Mouse (Mus musculus): ENCODE data around the gene Camk2d. TPM values are rescaled to one million over a fixed set of nuclear protein-coding genes. Genes with fewer than 3 reads are reported as not detected.
A peak's percentile ranks its signal among the peaks of the same experiment; 100 is the strongest.

The Camk2d gene
- total and polyA plus RNA-seq, 3 experiments, result 66.1 to 80.4 (median 77.3) TPM

- in situ Hi-C loops (cut with MboI; ENCODE audit: low pct_ligation_motif_present, low pct_unique_long_range_greater_than_20kb, low sequenced_read_pairs), result no loop called here
- peaks cover 13% of the 10 kb centered on the region for H3K79me2 ChIP-seq (replicated peaks; ENCODE audit: control insufficient read depth, extremely low read depth, insufficient read depth, poor library complexity, severe bottlenecking)
- no peak overlapping the region for H3K27ac ChIP-seq (ENCODE audit: insufficient read depth, low read depth)
- DNase-seq (ENCODE audit: extremely low read depth), result no peak
- no peaks in the 10 kb centered on the region for H3K27me3 ChIP-seq (replicated peaks)
- no peaks in the 10 kb centered on the region for H3K9me3 ChIP-seq (replicated peaks; ENCODE audit: low read length)
- no peak overlapping the region for H3K4me2 ChIP-seq (ENCODE audit: insufficient read depth, low read depth, poor library complexity, severe bottlenecking)
- dilution Hi-C loops (cut with MboI; ENCODE audit: extremely low pct_ligation_motif_present, extremely low pct_unique_long_range_greater_than_20kb, low sequenced_read_pairs), result no loop called here
- TF ChIP-seq KAT2A (IDR thresholded peaks at IDR 0.05; ENCODE audit: insufficient replicate concordance, low read length) (no peak), ZNF384 (IDR thresholded peaks at IDR 0.05; ENCODE audit: low read depth, low read length) (no peak), ZMIZ1 (IDR thresholded peaks at IDR 0.05; ENCODE audit: low read depth, low read length) (no peak), TBP (conservative IDR thresholded peaks at IDR 0.05; ENCODE audit: low read depth, low read length) (no peak), MAX (IDR thresholded peaks at IDR 0.05; ENCODE audit: low read length) (no peak; the same call in 1 of the 2 replicates)
- no peak overlapping the region for H3K9ac ChIP-seq (ENCODE audit: insufficient read depth, low read depth)
- H3K36me3 ChIP-seq (replicated peaks in 1 of 2; ENCODE audit: control insufficient read depth in 1 of 2, insufficient read depth in 1 of 2, low read length in 1 of 2), result peaks cover 4 to 33% of the 10 kb centered on the region in 2 experiments
- H3K4me3 ChIP-seq (replicated peaks in 1 of 3; ENCODE audit: low read depth in 2 of 3, low read length in 2 of 3, poor library complexity in 1 of 3), result no peak overlapping the region
- peaks cover 14 to 53% of the 10 kb centered on the region in 2 experiments for H3K4me1 ChIP-seq (ENCODE audit: control insufficient read depth in 1 of 2, insufficient read depth in 2 of 2)
Measured at GRCm38 (mm10) chr3:126764745-126765144, 168.6 kb downstream of the Camk2d start.

- Histone ChIP-seq H3K27me3 (replicated peaks) (no peaks in the 10 kb centered on the region), H3K4me2 (ENCODE audit: insufficient read depth, low read depth, poor library complexity, severe bottlenecking) (peak overlapping the region; percentile 99), H3K79me2 (replicated peaks; ENCODE audit: control insufficient read depth, extremely low read depth, insufficient read depth, poor library complexity, severe bottlenecking) (peaks cover 6% of the 10 kb centered on the region), H3K4me1 (ENCODE audit: control insufficient read depth in 1 of 2, insufficient read depth in 2 of 2) (peaks cover 9 to 39% of the 10 kb centered on the region in 2 experiments), H3K9ac (ENCODE audit: insufficient read depth, low read depth) (peak overlapping the region; percentile 60), H3K4me3 (replicated peaks in 1 of 3; ENCODE audit: low read depth in 2 of 3, low read length in 2 of 3, poor library complexity in 1 of 3) (no peak overlapping the region), H3K27ac (ENCODE audit: insufficient read depth, low read depth) (peak overlapping the region; percentile 35), H3K9me3 (replicated peaks; ENCODE audit: low read length) (no peaks in the 10 kb centered on the region), H3K36me3 (replicated peaks in 1 of 2; ENCODE audit: control insufficient read depth in 1 of 2, insufficient read depth in 1 of 2, low read length in 1 of 2) (peaks cover 12 to 45% of the 10 kb centered on the region in 2 experiments)
- in situ Hi-C loops (cut with MboI; ENCODE audit: low pct_ligation_motif_present, low pct_unique_long_range_greater_than_20kb, low sequenced_read_pairs), result loop anchor here (10.0 kb wide), 1 partner anchor 175 kb away; the partner anchor contains the start of gene Camk2d
- DNase-seq (ENCODE audit: extremely low read depth), result peak; percentile 65
- TF ChIP-seq IRF4 (IDR thresholded peaks at IDR 0.05; ENCODE audit: low read depth, low read length) (peak; percentile 57), EP300 (IDR thresholded peaks at IDR 0.05; ENCODE audit: low read length) (peak; percentile 59), ZNF384 (IDR thresholded peaks at IDR 0.05; ENCODE audit: low read depth, low read length) (peak; percentile 30; the same call in 1 of the 2 replicates), MXI1 (IDR thresholded peaks at IDR 0.05; ENCODE audit: low read depth, low read length) (no peak)
- dilution Hi-C loops (cut with MboI; ENCODE audit: extremely low pct_ligation_motif_present, extremely low pct_unique_long_range_greater_than_20kb, low sequenced_read_pairs), result no loop called here
Measured at GRCm38 (mm10) chr3:126770056-126770455, 174.0 kb downstream of the Camk2d start.

GRCm38 (mm10) chr3:126771032-126771431 is 174.9 kb downstream of the Camk2d start:
- Histone ChIP-seq H3K79me2 (replicated peaks; ENCODE audit: control insufficient read depth, extremely low read depth, insufficient read depth, poor library complexity, severe bottlenecking) (peaks cover 5% of the 10 kb centered on the region), H3K9ac (ENCODE audit: insufficient read depth, low read depth) (no peak overlapping the region), H3K4me2 (ENCODE audit: insufficient read depth, low read depth, poor library complexity, severe bottlenecking) (no peak overlapping the region), H3K27me3 (replicated peaks) (no peaks in the 10 kb centered on the region), H3K4me3 (replicated peaks in 1 of 3; ENCODE audit: low read depth in 2 of 3, low read length in 2 of 3, poor library complexity in 1 of 3) (no peak overlapping the region), H3K4me1 (ENCODE audit: control insufficient read depth in 1 of 2, insufficient read depth in 2 of 2) (peaks cover 8 to 38% of the 10 kb centered on the region in 2 experiments), H3K27ac (ENCODE audit: insufficient read depth, low read depth) (peak overlapping the region; percentile 47), H3K9me3 (replicated peaks; ENCODE audit: low read length) (no peaks in the 10 kb centered on the region), H3K36me3 (replicated peaks in 1 of 2; ENCODE audit: control insufficient read depth in 1 of 2, insufficient read depth in 1 of 2, low read length in 1 of 2) (peaks cover 15 to 52% of the 10 kb centered on the region in 2 experiments)
- no peak for DNase-seq (ENCODE audit: extremely low read depth)
- TF ChIP-seq MAX (IDR thresholded peaks at IDR 0.05; ENCODE audit: low read length), result no peak
- TF ChIP-seq CHD2 (IDR thresholded peaks at IDR 0.05; ENCODE audit: low read length), result no peak
- TF ChIP-seq ELF1 (IDR thresholded peaks at IDR 0.05; ENCODE audit: low read depth, low read length), result no peak
- no peak for TF ChIP-seq POLR2A (IDR thresholded peaks at IDR 0.05; ENCODE audit: low read depth, low read length)
- TF ChIP-seq UBTF (IDR thresholded peaks at IDR 0.05; ENCODE audit: low read depth, low read length), result no peak
- no peak for TF ChIP-seq ZMIZ1 (IDR thresholded peaks at IDR 0.05; ENCODE audit: low read depth, low read length)
- TF ChIP-seq MAZ (IDR thresholded peaks at IDR 0.05; ENCODE audit: low read depth, low read length), result no peak
- TF ChIP-seq MYC (IDR thresholded peaks at IDR 0.05; ENCODE audit: low read depth, low read length), result no peak
- no peak for TF ChIP-seq POLR2AphosphoS2 (IDR thresholded peaks at IDR 0.05; ENCODE audit: low read depth, low read length)
- no peak for TF ChIP-seq E2F4 (IDR thresholded peaks at IDR 0.05; ENCODE audit: insufficient replicate concordance, low read depth, low read length)
- TF ChIP-seq PAX5 (IDR thresholded peaks at IDR 0.05; ENCODE audit: low read length), result no peak
- TF ChIP-seq NELFE (IDR thresholded peaks at IDR 0.05; ENCODE audit: low read depth, low read length), result no peak
- dilution Hi-C loops (cut with MboI; ENCODE audit: extremely low pct_ligation_motif_present, extremely low pct_unique_long_range_greater_than_20kb, low sequenced_read_pairs) (no loop called here), in situ Hi-C loops (cut with MboI; ENCODE audit: low pct_ligation_motif_present, low pct_unique_long_range_greater_than_20kb, low sequenced_read_pairs) (loop anchor here (10.0 kb wide), 1 partner anchor 176 kb away; the partner anchor contains the start of gene Camk2d)

Data from CH12.LX (cell line).